Mouse (Mus musculus) liver, adult 10 weeks (tissue): ENCODE data around the gene Srpx. TPM values are rescaled to one million over a fixed set of nuclear protein-coding genes. Genes with fewer than 3 reads are reported as not detected.

Experiments used
- polyA plus RNA-seq: library from polyadenylated mRNA; stranded (reverse); fragments of 350-450 nt; fragmentation: Illumina TruSeq; extraction: RNeasy Lipid Tissue Mini Kit (QIAGEN cat#74804); gene quantifications from one replicate; pipeline ENCODE4 v1.2.3, GENCODE M21; 2014; ENCODE audit warnings: low read depth, low replicate concordance

Gene Srpx
- 0.21 TPM for polyA plus RNA-seq

DNA sequence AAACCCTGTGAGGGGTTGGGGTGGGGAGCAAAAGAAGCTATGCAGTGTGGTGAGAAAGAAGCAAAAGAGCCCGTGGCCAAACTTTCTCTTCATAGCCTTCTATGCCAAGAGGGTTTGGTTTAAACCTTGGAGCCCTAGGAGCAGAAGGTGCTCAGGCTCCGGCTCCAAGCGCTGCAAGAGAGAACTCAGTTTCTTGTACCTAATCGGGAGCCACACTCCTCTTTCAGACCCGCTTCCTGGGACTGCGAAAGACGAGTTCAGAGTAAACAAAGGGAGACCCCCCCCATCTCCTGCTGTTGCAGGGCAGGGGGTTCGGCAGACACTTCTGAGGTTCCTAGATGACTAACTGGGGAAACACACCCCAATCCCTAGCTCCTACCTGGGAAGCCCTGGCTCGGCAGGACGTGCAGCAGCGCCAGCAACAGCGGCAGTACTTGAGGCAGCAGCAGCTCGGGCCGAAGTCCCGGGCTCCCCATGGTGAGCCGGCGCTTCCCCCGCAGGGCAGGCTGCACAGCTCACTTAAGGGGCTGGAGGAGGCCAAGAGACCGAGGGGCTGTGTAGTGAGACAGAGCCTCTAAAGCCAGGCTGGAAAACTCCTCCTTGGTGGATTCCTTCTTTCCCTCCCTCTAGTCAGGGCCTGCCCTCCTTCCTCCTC, at the start of gene Srpx:
Gene Srpx, minus strand, starts transcription at position 645 of the 655 bp plus-strand sequence.

Other genes with a start within 250 kb of the Srpx start
- gene Sytl5, start 232.1 kb downstream of the Srpx start, polyA plus RNA-seq: 1.1 TPM
- 3.8 TPM for gene Rpgr, start 99.2 kb upstream of the Srpx start, polyA plus RNA-seq
- gene Otc, start 134.6 kb upstream of the Srpx start, polyA plus RNA-seq: 1,395 TPM